Comparison of ENCODE assay signal across 8 mouse cellular contexts in the genomic region with DNA sequence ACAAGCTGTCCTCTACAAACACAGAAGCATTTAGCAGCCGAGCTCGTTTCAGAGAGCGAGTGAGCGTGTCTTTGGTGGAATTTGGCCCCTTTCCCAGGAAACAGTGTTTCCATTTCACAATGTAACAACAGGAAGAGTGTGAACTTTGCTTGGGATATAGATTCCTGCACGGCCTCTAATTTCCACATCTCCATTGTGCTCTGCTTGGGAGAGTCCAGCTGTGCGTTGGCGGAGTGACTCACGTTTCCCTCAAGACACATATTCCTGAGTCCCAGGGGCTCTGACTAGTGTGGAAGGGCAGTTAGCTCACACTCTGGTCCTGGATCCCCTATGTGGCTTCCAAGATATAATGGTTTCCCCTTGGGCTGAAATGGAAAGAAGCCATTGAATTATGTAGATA. TPM values are rescaled to one million over a fixed set of nuclear protein-coding genes. Genes with fewer than 3 reads are reported as not detected.
DNase-seq lines count a peak whose midpoint lies in the region; ATAC-seq and TF ChIP-seq lines count a peak whose summit lies in the region.

No protein-coding gene starts in this region.

- ATAC-seq in kidney, embryonic 16.5 days (ENCODE audit: low FRiP score, low TSS enrichment): 0 out of 2 replicates have a peak, but pooled peaks have one; percentile 39

- H3K4me1 ChIP-seq in kidney, adult 2 months (ENCODE audit: control insufficient read depth, insufficient read depth, low read length): peaks cover 5% of the 10 kb centered on the region
- H3K4me1 ChIP-seq in kidney, embryonic 16.5 days (ENCODE audit: insufficient read depth, low read length): peaks cover 9% of the 10 kb centered on the region; the same call in 1 of the 2 replicates

- no peaks in the 10 kb centered on the region for H3K36me3 ChIP-seq in kidney, adult 2 months (ENCODE audit: control insufficient read depth, insufficient read depth, low read length)
- H3K36me3 ChIP-seq in kidney, embryonic 16.5 days (ENCODE audit: insufficient read depth, low read length): no peaks in the 10 kb centered on the region
- no peaks in the 10 kb centered on the region for H3K36me3 ChIP-seq in myocyte (ENCODE audit: control insufficient read depth, insufficient read depth)

- DNase-seq in kidney, adult 2 months: peak; percentile 55
- no peak for DNase-seq in kidney, adult 8-10 months
- peak; percentile 30 for DNase-seq in gastrocnemius, postnatal 10 days
- DNase-seq in layer of hippocampus, postnatal 36 days: no peak
- DNase-seq in cerebellum, adult 11 months: no peak
- no peak for DNase-seq in thymus, postnatal 0 days (ENCODE audit: low spot score)

- WGBS in kidney, adult 2 months: 14% methylated on average over 8 of the region's 8 CpGs
- 28% methylated on average over 8 of the region's 8 CpGs for WGBS in kidney, embryonic 16.5 days

- H3ac ChIP-seq in myocyte (ENCODE audit: control insufficient read depth, insufficient read length): no peak overlapping the region

- no peaks in the 10 kb centered on the region for H3K79me2 ChIP-seq in myocyte (ENCODE audit: control insufficient read depth, insufficient read depth)

- no peak overlapping the region for H3K9ac ChIP-seq in kidney, embryonic 16.5 days (replicated peaks; ENCODE audit: low read length)

- TF ChIP-seq CTCF in kidney, adult 2 months (conservative IDR thresholded peaks at IDR 0.05; ENCODE audit: insufficient read depth, insufficient read length, low read depth, low read length): no peak

- no peak overlapping the region for H3K4me3 ChIP-seq in kidney, adult 2 months (ENCODE audit: insufficient read depth, low read depth, low read length)
- H3K4me3 ChIP-seq in kidney, embryonic 16.5 days (ENCODE audit: low read length): no peak overlapping the region
- H3K4me3 ChIP-seq in myocyte: no peak overlapping the region

- no peaks in the 10 kb centered on the region for H3K9me3 ChIP-seq in kidney, embryonic 16.5 days (ENCODE audit: low read length)

- H3K27ac ChIP-seq in kidney, adult 2 months (ENCODE audit: insufficient read depth, low read depth, low read length): no peak overlapping the region
- peak overlapping the region; percentile 34 for H3K27ac ChIP-seq in kidney, embryonic 16.5 days (ENCODE audit: low read length)

- H3K4me2 ChIP-seq in kidney, embryonic 16.5 days (replicated peaks; ENCODE audit: low read depth, low read length): no peak overlapping the region
- peak overlapping the region; percentile 80 for H3K4me2 ChIP-seq in myocyte (ENCODE audit: low read depth)

- H3K27me3 ChIP-seq in kidney, adult 2 months (replicated peaks; ENCODE audit: control insufficient read depth, insufficient read depth, low read length): no peaks in the 10 kb centered on the region
- peaks cover 8% of the 10 kb centered on the region for H3K27me3 ChIP-seq in kidney, embryonic 16.5 days (ENCODE audit: insufficient read depth, low read length)
- no peaks in the 10 kb centered on the region for H3K27me3 ChIP-seq in myocyte (ENCODE audit: control insufficient read depth, insufficient read depth, insufficient read length)

- no peak for TF ChIP-seq POLR2A in kidney, adult 2 months (IDR thresholded peaks at IDR 0.05; ENCODE audit: low read depth, low read length)
- TF ChIP-seq POLR2A in myocyte (IDR thresholded peaks at IDR 0.05; ENCODE audit: insufficient read length, low read depth): no peak

TF ChIP-seq in myocyte, 11 proteins besides CTCF, POLR2A, EP300 and RAD21:
- TF ChIP-seq SRF (IDR thresholded peaks at IDR 0.05; ENCODE audit: control insufficient read depth, insufficient read length, low read depth) (no peak), E2F4 (IDR thresholded peaks at IDR 0.05; ENCODE audit: insufficient read depth) (no peak), TCF12 (IDR thresholded peaks at IDR 0.05; ENCODE audit: insufficient read depth, poor library complexity, severe bottlenecking) (peak; percentile 27), CEBPB (IDR thresholded peaks at IDR 0.05; ENCODE audit: insufficient read depth, poor library complexity, severe bottlenecking) (peak; percentile 66; the same call in 1 of the 2 replicates), MAX (IDR thresholded peaks at IDR 0.05; ENCODE audit: low read depth) (no peak), MYOD1 (IDR thresholded peaks at IDR 0.05; ENCODE audit: control insufficient read depth in 1 of 3, insufficient read length in 2 of 3, low read depth in 2 of 3) (peak in 2 of 3 experiments; percentile 52 to 65), MYOG (IDR thresholded peaks at IDR 0.05; ENCODE audit: control insufficient read depth in 1 of 3, insufficient read depth in 1 of 3, insufficient read length in 2 of 3, low read depth in 2 of 3) (peak in 1 of 3 experiments; percentile 6)

RNA-seq across cellular contexts. Expression of gene Cavin1, which starts 9.2 kb away (rescaled TPM):
- 32.1 and 35.0 TPM in 2 replicates for polyA plus RNA-seq in kidney, adult 2 months (2012; rRNA removed)
- 100 to 1,000 TPM; 279 to 309 TPM for total RNA-seq in gastrocnemius, postnatal 10 days (2021)
- 140 and 161 TPM in 2 replicates for polyA plus RNA-seq in kidney, embryonic 16.5 days (2015; fragmentation: Nextera tagmentation; extraction: Ambion mirVana)
- polyA plus RNA-seq in myocyte (2012; fragmentation: generic; extraction: Trizol): 284 TPM
- total RNA-seq in layer of hippocampus, postnatal 36 days (2021): 10 to 100 TPM; 12.4 to 14.5 TPM
- 61.0 and 64.2 TPM in 2 replicates for polyA plus RNA-seq in thymus, postnatal 0 days (2015; fragmentation: Nextera tagmentation; extraction: Ambion mirVana)

RNA-seq across cellular contexts. Expression of gene Atp6v0a1, which starts 29.4 kb away (rescaled TPM):
- polyA plus RNA-seq in kidney, adult 2 months (2012; rRNA removed): 48.4 and 54.0 TPM in 2 replicates
- 10 to 100 TPM; 52.9 to 59.9 TPM for total RNA-seq in gastrocnemius, postnatal 10 days (2021)
- 42.2 and 45.3 TPM in 2 replicates for polyA plus RNA-seq in kidney, embryonic 16.5 days (2015; fragmentation: Nextera tagmentation; extraction: Ambion mirVana)
- polyA plus RNA-seq in myocyte (2012; fragmentation: generic; extraction: Trizol): 45.0 TPM
- 100 to 1,000 TPM; 464 to 482 TPM for total RNA-seq in layer of hippocampus, postnatal 36 days (2021)
- polyA plus RNA-seq in thymus, postnatal 0 days (2015; fragmentation: Nextera tagmentation; extraction: Ambion mirVana): 17.6 and 19.1 TPM in 2 replicates

RNA-seq across cellular contexts. Expression of gene Stat3, which starts 40.5 kb away (rescaled TPM):
- 55.5 and 57.2 TPM in 2 replicates for polyA plus RNA-seq in kidney, adult 2 months (2012; rRNA removed)
- total RNA-seq in gastrocnemius, postnatal 10 days (2021): 10 to 100 TPM; 49.1 to 56.7 TPM
- 47.9 and 54.4 TPM in 2 replicates for polyA plus RNA-seq in kidney, embryonic 16.5 days (2015; fragmentation: Nextera tagmentation; extraction: Ambion mirVana)
- polyA plus RNA-seq in myocyte (2012; fragmentation: generic; extraction: Trizol): 93.7 TPM
- total RNA-seq in layer of hippocampus, postnatal 36 days (2021): 10 to 100 TPM; 34.2 to 44.7 TPM
- polyA plus RNA-seq in thymus, postnatal 0 days (2015; fragmentation: Nextera tagmentation; extraction: Ambion mirVana): 79.7 and 84.2 TPM in 2 replicates

Comparison
In these comparisons a context has a peak if more than half of its experiments do, and no peak if none do; other contexts are left out.
1. DNase-seq: peak in kidney, adult 2 months (single experiment) and gastrocnemius, postnatal 10 days (single experiment); none in kidney, adult 8-10 months (0 of 2), layer of hippocampus, postnatal 36 days (0 of 2), cerebellum, adult 11 months (single experiment) and thymus, postnatal 0 days (single experiment).